Mouse (Mus musculus) telencephalon, adult 2 months (tissue): ENCODE measurements around the gene Cfap157.

Experiments used
- DNase-seq: peaks from one replicate; pipeline ENCODE4 v3.0.0-alpha.2; 2011; ENCODE audit warnings: low read depth, low spot score

Gene Cfap157

GRCm38 (mm10) chr2:32784048-32784681, at the start of gene Cfap157:
Gene Cfap157, minus strand, starts transcription at chr2:32784428.
- DNase-seq: no peak

GRCm38 (mm10) chr2:32828979-32829676, 44.9 kb upstream of the Cfap157 start:
- DNase-seq: no peak

GRCm38 (mm10) chr2:32825796-32826195, 41.6 kb upstream of the Cfap157 start:
- DNase-seq: no peak

GRCm38 (mm10) chr2:32824778-32825177, 40.5 kb upstream of the Cfap157 start:
- no peak for DNase-seq

GRCm38 (mm10) chr2:32824181-32824580, 40.0 kb upstream of the Cfap157 start:
- no peak for DNase-seq

GRCm38 (mm10) chr2:32823579-32824154, 39.4 kb upstream of the Cfap157 start:
- DNase-seq: no peak

- DNase-seq: no peak
Measured at GRCm38 (mm10) chr2:32823153-32823552, 38.9 kb upstream of the Cfap157 start.

GRCm38 (mm10) chr2:32822643-32823042, 38.4 kb upstream of the Cfap157 start:
- DNase-seq: no peak

- no peak for DNase-seq
Measured at GRCm38 (mm10) chr2:32821041-32821802, 37.0 kb upstream of the Cfap157 start.

GRCm38 (mm10) chr2:32818208-32818607, 34.0 kb upstream of the Cfap157 start:
- DNase-seq: no peak

- no peak for DNase-seq
Measured at GRCm38 (mm10) chr2:32817589-32817988, 33.4 kb upstream of the Cfap157 start.

GRCm38 (mm10) chr2:32816946-32817581, 32.8 kb upstream of the Cfap157 start:
- DNase-seq: peak; percentile 92

GRCm38 (mm10) chr2:32816497-32816896, 32.3 kb upstream of the Cfap157 start:
- DNase-seq: no peak

GRCm38 (mm10) chr2:32811959-32812358, 27.7 kb upstream of the Cfap157 start:
- no peak for DNase-seq

GRCm38 (mm10) chr2:32808816-32809566, 24.8 kb upstream of the Cfap157 start:
- no peak for DNase-seq

GRCm38 (mm10) chr2:32798251-32798962, 14.2 kb upstream of the Cfap157 start:
- DNase-seq: peak; percentile 61

GRCm38 (mm10) chr2:32795748-32796418, 11.7 kb upstream of the Cfap157 start:
- no peak for DNase-seq

- DNase-seq: no peak
Measured at GRCm38 (mm10) chr2:32791297-32791696, 7.1 kb upstream of the Cfap157 start.

- DNase-seq: no peak
Measured at GRCm38 (mm10) chr2:32788581-32788980, 4.4 kb upstream of the Cfap157 start.

GRCm38 (mm10) chr2:32787176-32787575, 2.9 kb upstream of the Cfap157 start:
- no peak for DNase-seq
